Mouse (Mus musculus): ENCODE results near the gene Gpr88. TPM values are rescaled to one million over a fixed set of nuclear protein-coding genes. Genes with fewer than 3 reads are reported as not detected.

The Gpr88 gene
- polyA plus RNA-seq, 1 experiment: 3.3 TPM

- Histone ChIP-seq H3K4me1 (ENCODE audit: control insufficient read depth, insufficient read depth, insufficient read length) (no peaks in the 10 kb centered on the region), H3K4me3 (ENCODE audit: extremely low read depth, insufficient read depth, insufficient read length) (no peak overlapping the region), H3K36me3 (ENCODE audit: control insufficient read depth, insufficient read depth, low read length) (no peaks in the 10 kb centered on the region), H3K27ac (ENCODE audit: insufficient read depth, low read length) (no peak overlapping the region), H3K27me3 (ENCODE audit: control insufficient read depth, insufficient read depth, low read length) (no peaks in the 10 kb centered on the region)
- TF ChIP-seq POLR2A (IDR thresholded peaks at IDR 0.05; ENCODE audit: low read depth, low read length) (no peak), CTCF (IDR thresholded peaks at IDR 0.05; ENCODE audit: extremely low read depth, insufficient read depth, insufficient read length, insufficient replicate concordance) (no peak)
- DNase-seq (ENCODE audit: low read depth in 1 of 2, low spot score in 2 of 2): no peak
- 82% methylated on average over 3 of the region's 3 CpGs for WGBS
These were observed 49.4 kb downstream of the Gpr88 start for GRCm38 (mm10) chr3:116203942-116204341.

GRCm38 (mm10) chr3:116200060-116200459 lies 53.2 kb downstream of the Gpr88 start:
- Histone ChIP-seq H3K27me3 (ENCODE audit: control insufficient read depth, insufficient read depth, low read length) (no peaks in the 10 kb centered on the region), H3K4me3 (ENCODE audit: extremely low read depth, insufficient read depth, insufficient read length) (no peak overlapping the region), H3K27ac (ENCODE audit: insufficient read depth, low read length) (no peak overlapping the region), H3K36me3 (ENCODE audit: control insufficient read depth, insufficient read depth, low read length) (no peaks in the 10 kb centered on the region), H3K4me1 (ENCODE audit: control insufficient read depth, insufficient read depth, insufficient read length) (no peaks in the 10 kb centered on the region)
- TF ChIP-seq CTCF (IDR thresholded peaks at IDR 0.05; ENCODE audit: extremely low read depth, insufficient read depth, insufficient read length, insufficient replicate concordance) (no peak), POLR2A (IDR thresholded peaks at IDR 0.05; ENCODE audit: low read depth, low read length) (no peak)
- DNase-seq (ENCODE audit: low read depth in 1 of 2, low spot score in 2 of 2): no peak
- 88% methylated on average over 10 of the region's 10 CpGs for WGBS

Other genes starting within 250 kb of the Gpr88 start
- gene Slc30a7, start 246.1 kb downstream of the Gpr88 start, polyA plus RNA-seq (2012; rRNA removed): 7.8 TPM in 2 replicates
- 4.4 and 4.7 TPM in 2 replicates for gene Extl2, start 246.0 kb downstream of the Gpr88 start, polyA plus RNA-seq (2012; rRNA removed)
- 32.8 and 51.8 TPM in 2 replicates for gene Vcam1, start 123.8 kb downstream of the Gpr88 start, polyA plus RNA-seq (2012; rRNA removed)
- gene Cdc14a, start 170.5 kb upstream of the Gpr88 start, polyA plus RNA-seq (2012; rRNA removed): 4.7 and 6.9 TPM in 2 replicates

All from spleen, adult 2 months (tissue).